Mouse (Mus musculus): ENCODE data around the gene Trio. TPM values are rescaled to one million over a fixed set of nuclear protein-coding genes. Genes with fewer than 3 reads are reported as not detected.
A peak's percentile ranks its signal among the peaks of the same experiment; 100 is the strongest.

Trio gene
- polyA plus RNA-seq, 1 experiment from 2014 or later = 36.4 TPM

- Histone ChIP-seq H3K9me3 (replicated peaks) (no peaks in the 10 kb centered on the region), H3K36me3 (no peaks in the 10 kb centered on the region), H3K4me1 (peaks cover 13% of the 10 kb centered on the region), H3K4me2 (no peak overlapping the region), H3K9ac (replicated peaks) (no peak overlapping the region), H3K27me3 (replicated peaks) (no peaks in the 10 kb centered on the region), H3K27ac (replicated peaks) (no peak overlapping the region), H3K4me3 (replicated peaks) (no peak overlapping the region)
- no peak for ATAC-seq (ENCODE audit: low FRiP score)
- 33% methylated on average over 9 of the region's 9 CpGs for WGBS
Observed at GRCm38 (mm10) chr15:27682619-27683018, 343.0 kb downstream of the Trio start.

DNA sequence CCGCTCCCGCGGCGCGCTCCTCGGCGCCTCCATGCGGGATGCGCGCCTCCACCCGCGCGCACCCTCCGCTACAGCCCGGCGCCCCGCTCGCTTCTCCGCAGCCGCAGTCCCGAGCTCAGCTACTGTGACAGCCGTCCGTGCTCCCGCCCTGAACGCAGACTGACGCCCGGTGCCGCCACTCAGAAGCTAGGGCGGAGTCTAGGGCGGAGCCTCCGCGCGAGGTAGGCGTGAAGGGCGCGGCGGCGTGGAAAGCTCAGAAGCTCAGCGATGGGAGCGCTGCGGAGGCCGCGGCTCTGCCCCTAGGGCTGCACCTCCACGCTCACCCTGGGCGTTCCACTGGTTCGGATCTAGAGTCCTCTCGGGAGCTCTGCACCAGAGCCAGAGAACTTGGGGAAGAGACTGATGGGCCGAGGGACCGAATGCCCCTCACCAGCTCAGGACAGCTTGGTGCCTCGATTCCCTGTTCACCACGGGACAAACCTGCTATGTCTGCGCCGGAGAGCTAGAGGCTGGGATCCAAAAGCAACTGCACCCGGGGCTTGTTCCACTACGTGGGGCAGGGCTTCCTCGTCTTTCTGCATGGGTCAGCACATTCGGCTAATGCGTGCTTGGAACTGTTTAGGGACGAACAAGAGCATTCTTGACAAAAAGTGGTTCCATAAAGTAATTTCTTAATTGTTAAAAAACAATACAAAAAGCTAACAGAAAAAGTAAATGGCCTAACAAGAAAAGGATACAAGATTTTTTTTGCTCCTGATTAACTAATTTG is 344.0 kb downstream of the Trio start, which contains the start of gene Otulinl:
Gene Otulinl, minus strand, starts transcription at position 161 of the 769 bp plus-strand sequence.
- ATAC-seq (ENCODE audit: low FRiP score) = peak; percentile 100
- peak within 1 kb of the TSS; percentile 94 for H3K4me2 ChIP-seq
- H3K4me3 ChIP-seq (replicated peaks) = peak within 1 kb of the TSS; percentile 71
- H3K9ac ChIP-seq (replicated peaks) = peak within 1 kb of the TSS; percentile 69
- peaks cover 15% of the 10 kb centered on the region for H3K4me1 ChIP-seq
- H3K36me3 ChIP-seq = no peaks in the 10 kb centered on the region
- H3K9me3 ChIP-seq (replicated peaks) = no peaks in the 10 kb centered on the region
- peak within 1 kb of the TSS; percentile 73 for H3K27ac ChIP-seq (replicated peaks)
- under 1% methylated on average over 59 of the region's 59 CpGs for WGBS
- no peaks in the 10 kb centered on the region for H3K27me3 ChIP-seq (replicated peaks)

DNA sequence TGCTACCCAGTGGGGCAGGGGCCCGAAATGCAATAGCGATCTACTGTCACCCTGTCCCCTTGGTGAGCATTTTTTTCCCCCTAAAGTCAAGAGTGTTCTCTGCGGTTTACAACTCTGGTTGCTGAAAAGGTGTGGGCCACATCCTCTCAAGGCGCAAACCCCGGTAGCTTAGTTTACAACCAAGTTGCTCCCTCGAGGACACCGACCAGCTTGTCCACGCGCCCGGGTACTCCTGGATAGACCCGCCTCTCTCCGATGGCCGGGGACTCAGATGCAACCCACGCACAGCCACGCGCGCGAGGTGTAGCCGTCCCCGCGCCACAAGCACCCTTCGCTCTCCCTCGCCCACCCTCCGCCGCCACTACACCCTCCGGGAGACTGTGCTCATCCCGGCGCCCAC is 344.7 kb downstream of the Trio start:
- H3K4me3 ChIP-seq (replicated peaks) = peak overlapping the region; percentile 71
- ATAC-seq (ENCODE audit: low FRiP score) = peak; percentile 83
- WGBS = 1% methylated on average over 27 of the region's 28 CpGs
- peak overlapping the region; percentile 69 for H3K9ac ChIP-seq (replicated peaks)
- peak overlapping the region; percentile 68; the same call in 1 of the 2 replicates for H3K27ac ChIP-seq (replicated peaks)
- H3K9me3 ChIP-seq (replicated peaks) = no peaks in the 10 kb centered on the region
- peak overlapping the region; percentile 94 for H3K4me2 ChIP-seq
- no peaks in the 10 kb centered on the region for H3K27me3 ChIP-seq (replicated peaks)
- peaks cover 21% of the 10 kb centered on the region for H3K4me1 ChIP-seq
- H3K36me3 ChIP-seq = no peaks in the 10 kb centered on the region

Other genes with a start within 250 kb of the Trio start
- 0.14 and 0.18 TPM in 2 replicates for gene Dnah5, start 177.9 kb upstream of the Trio start, polyA plus RNA-seq (2015; fragmentation: Nextera tagmentation; extraction: Ambion mirVana)

All from neural tube, embryonic 15.5 days (tissue).